Mouse (Mus musculus): ENCODE measurements at regions not wholly inside any gene's neighbourhood (a gene's known extent, or its start where the extent isn't known, plus 50 kb on each side); places are given as distances from the start of the nearest gene placed in this dataset.

- no peaks in the 10 kb centered on the region for H3K27me3 ChIP-seq
- ATAC-seq (ENCODE audit: insufficient number of reproducible peaks, insufficient read depth, low FRiP score, low TSS enrichment, low read depth): no peak
- H3K4me1 ChIP-seq (replicated peaks): no peaks in the 10 kb centered on the region
- no peaks in the 10 kb centered on the region for H3K9me3 ChIP-seq
- no peak overlapping the region for H3K4me3 ChIP-seq (replicated peaks)
- H3K9ac ChIP-seq (replicated peaks): no peak overlapping the region
- H3K27ac ChIP-seq: no peak overlapping the region
- H3K4me2 ChIP-seq: no peak overlapping the region
- H3K36me3 ChIP-seq: no peaks in the 10 kb centered on the region
Observed at GRCm38 (mm10) chr4:95233034-95233433, 181.0 kb upstream of the Jun start.

GRCm38 (mm10) chr4:95234030-95234555 is 182.1 kb upstream of the Jun start:
- WGBS: 79% methylated on average over 2 of the region's 2 CpGs
- Histone ChIP-seq H3K4me3 (replicated peaks) (no peak overlapping the region), H3K4me2 (no peak overlapping the region), H3K4me1 (replicated peaks) (no peaks in the 10 kb centered on the region), H3K9ac (replicated peaks) (no peak overlapping the region), H3K27me3 (no peaks in the 10 kb centered on the region), H3K9me3 (no peaks in the 10 kb centered on the region), H3K36me3 (no peaks in the 10 kb centered on the region), H3K27ac (no peak overlapping the region)
- ATAC-seq (ENCODE audit: insufficient number of reproducible peaks, insufficient read depth, low FRiP score, low TSS enrichment, low read depth): no peak

GRCm38 (mm10) chr4:95247977-95248376 is 196.0 kb upstream of the Jun start:
- no peak overlapping the region for H3K9ac ChIP-seq (replicated peaks)
- H3K27ac ChIP-seq: no peak overlapping the region
- no peak for ATAC-seq (ENCODE audit: insufficient number of reproducible peaks, insufficient read depth, low FRiP score, low TSS enrichment, low read depth)
- H3K9me3 ChIP-seq: no peaks in the 10 kb centered on the region
- H3K27me3 ChIP-seq: no peaks in the 10 kb centered on the region
- H3K4me1 ChIP-seq (replicated peaks): 0 out of 2 replicates have a peak, but pooled peaks cover 8% of the 10 kb centered on the region
- H3K36me3 ChIP-seq: no peaks in the 10 kb centered on the region
- 81% methylated on average over 1 of the region's 1 CpGs for WGBS
- H3K4me3 ChIP-seq (replicated peaks): no peak overlapping the region
- no peak overlapping the region for H3K4me2 ChIP-seq

DNA sequence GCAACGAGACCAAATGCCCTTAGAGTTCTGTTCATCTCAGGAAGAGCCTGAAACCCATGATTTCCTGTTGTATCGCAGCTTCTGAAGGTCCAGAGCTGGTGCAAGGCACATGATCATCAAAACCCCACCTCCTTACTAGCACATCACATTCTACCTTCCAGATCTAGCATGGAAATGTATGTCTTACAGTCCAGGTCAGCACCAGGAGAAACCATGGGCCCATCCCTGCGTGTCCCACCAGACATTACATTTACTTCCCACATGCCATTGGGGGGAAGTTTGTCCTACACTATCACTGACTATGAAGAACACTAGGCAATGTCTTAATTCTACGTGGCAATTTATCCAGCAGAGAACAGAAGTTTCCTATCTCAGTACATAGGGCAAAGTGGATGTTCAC is 197.0 kb upstream of the Jun start:
- Histone ChIP-seq H3K4me1 (replicated peaks) (0 out of 2 replicates have a peak, but pooled peaks cover 8% of the 10 kb centered on the region), H3K27ac (no peak overlapping the region), H3K9ac (replicated peaks) (no peak overlapping the region), H3K27me3 (no peaks in the 10 kb centered on the region), H3K4me3 (replicated peaks) (no peak overlapping the region), H3K9me3 (no peaks in the 10 kb centered on the region), H3K36me3 (no peaks in the 10 kb centered on the region), H3K4me2 (no peak overlapping the region)
- ATAC-seq (ENCODE audit: insufficient number of reproducible peaks, insufficient read depth, low FRiP score, low TSS enrichment, low read depth): no peak
- WGBS: 85% methylated on average over 4 of the region's 4 CpGs

DNA sequence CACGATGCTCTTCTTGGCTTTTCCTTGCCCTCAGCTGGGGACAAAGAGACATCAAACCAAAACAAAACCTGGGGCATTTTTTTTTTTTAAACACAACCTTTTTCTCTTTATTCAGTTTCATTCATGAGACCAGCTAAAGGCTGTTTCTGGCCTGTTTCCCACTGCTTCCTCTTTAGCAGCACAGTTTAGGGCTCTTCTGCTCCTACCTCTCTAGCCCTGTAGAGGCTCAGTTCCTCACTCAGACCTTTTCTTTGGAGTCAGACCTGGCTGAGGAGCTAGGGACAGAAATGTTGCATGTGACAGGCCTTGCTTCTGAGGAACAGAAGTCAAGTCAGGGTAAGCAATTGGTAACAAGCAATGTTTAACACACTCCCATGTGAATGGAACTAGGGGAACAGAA is 198.1 kb upstream of the Jun start:
- no peaks in the 10 kb centered on the region for H3K9me3 ChIP-seq
- H3K4me2 ChIP-seq: no peak overlapping the region
- no peak for ATAC-seq (ENCODE audit: insufficient number of reproducible peaks, insufficient read depth, low FRiP score, low TSS enrichment, low read depth)
- no peaks in the 10 kb centered on the region for H3K27me3 ChIP-seq
- WGBS: 76% methylated on average over 1 of the region's 1 CpGs
- H3K27ac ChIP-seq: no peak overlapping the region
- no peak overlapping the region for H3K4me3 ChIP-seq (replicated peaks)
- no peaks in the 10 kb centered on the region for H3K36me3 ChIP-seq
- H3K4me1 ChIP-seq (replicated peaks): 0 out of 2 replicates have a peak, but pooled peaks cover 8% of the 10 kb centered on the region
- H3K9ac ChIP-seq (replicated peaks): no peak overlapping the region

GRCm38 (mm10) chr4:95269766-95270165 is 217.7 kb upstream of the Jun start:
- Histone ChIP-seq H3K9ac (replicated peaks) (no peak overlapping the region), H3K27ac (no peak overlapping the region), H3K4me2 (no peak overlapping the region), H3K27me3 (no peaks in the 10 kb centered on the region), H3K36me3 (no peaks in the 10 kb centered on the region), H3K4me1 (replicated peaks) (no peaks in the 10 kb centered on the region), H3K4me3 (replicated peaks) (no peak overlapping the region), H3K9me3 (no peaks in the 10 kb centered on the region)
- no peak for ATAC-seq (ENCODE audit: insufficient number of reproducible peaks, insufficient read depth, low FRiP score, low TSS enrichment, low read depth)

- H3K27me3 ChIP-seq: no peaks in the 10 kb centered on the region
- no peaks in the 10 kb centered on the region for H3K36me3 ChIP-seq
- H3K9ac ChIP-seq (replicated peaks): no peak overlapping the region
- no peak for ATAC-seq (ENCODE audit: insufficient number of reproducible peaks, insufficient read depth, low FRiP score, low TSS enrichment, low read depth)
- no peak overlapping the region for H3K4me2 ChIP-seq
- H3K4me1 ChIP-seq (replicated peaks): no peaks in the 10 kb centered on the region
- 89% methylated on average over 1 of the region's 1 CpGs for WGBS
- no peaks in the 10 kb centered on the region for H3K9me3 ChIP-seq
- no peak overlapping the region for H3K27ac ChIP-seq
- no peak overlapping the region for H3K4me3 ChIP-seq (replicated peaks)
Observed at GRCm38 (mm10) chr4:95270389-95270788, 218.4 kb upstream of the Jun start.

GRCm38 (mm10) chr4:95276231-95276630 is 224.2 kb upstream of the Jun start:
- Histone ChIP-seq H3K9ac (replicated peaks) (no peak overlapping the region), H3K27me3 (no peaks in the 10 kb centered on the region), H3K9me3 (no peaks in the 10 kb centered on the region), H3K36me3 (no peaks in the 10 kb centered on the region), H3K4me1 (replicated peaks) (peaks cover 24% of the 10 kb centered on the region), H3K27ac (no peak overlapping the region), H3K4me3 (replicated peaks) (no peak overlapping the region), H3K4me2 (no peak overlapping the region)
- 65% methylated on average over 3 of the region's 3 CpGs for WGBS
- ATAC-seq (ENCODE audit: insufficient number of reproducible peaks, insufficient read depth, low FRiP score, low TSS enrichment, low read depth): no peak

GRCm38 (mm10) chr4:95277989-95278713 is 226.1 kb upstream of the Jun start:
- Histone ChIP-seq H3K4me2 (peak overlapping the region; percentile 47), H3K9me3 (no peaks in the 10 kb centered on the region), H3K27ac (peak overlapping the region; percentile 95), H3K9ac (replicated peaks) (0 out of 2 replicates have a peak overlapping the region, but pooled peaks have one; percentile 31), H3K36me3 (no peaks in the 10 kb centered on the region), H3K27me3 (no peaks in the 10 kb centered on the region), H3K4me3 (replicated peaks) (no peak overlapping the region), H3K4me1 (replicated peaks) (peaks cover 36% of the 10 kb centered on the region)
- ATAC-seq (ENCODE audit: insufficient number of reproducible peaks, insufficient read depth, low FRiP score, low TSS enrichment, low read depth): peak; percentile 50
- WGBS: 31% methylated on average over 11 of the region's 11 CpGs

- Histone ChIP-seq H3K36me3 (no peaks in the 10 kb centered on the region), H3K27ac (peak overlapping the region; percentile 95), H3K9me3 (no peaks in the 10 kb centered on the region), H3K4me3 (replicated peaks) (no peak overlapping the region), H3K9ac (replicated peaks) (0 out of 2 replicates have a peak overlapping the region, but pooled peaks have one; percentile 31), H3K4me1 (replicated peaks) (peaks cover 36% of the 10 kb centered on the region), H3K4me2 (peak overlapping the region; percentile 47), H3K27me3 (no peaks in the 10 kb centered on the region)
- peak; percentile 67 for ATAC-seq (ENCODE audit: insufficient number of reproducible peaks, insufficient read depth, low FRiP score, low TSS enrichment, low read depth)
- 4% methylated on average over 13 of the region's 13 CpGs for WGBS
Observed at GRCm38 (mm10) chr4:95278714-95279095, 226.7 kb upstream of the Jun start.

- peak overlapping the region; percentile 47 for H3K4me2 ChIP-seq
- no peak overlapping the region for H3K4me3 ChIP-seq (replicated peaks)
- no peaks in the 10 kb centered on the region for H3K27me3 ChIP-seq
- H3K36me3 ChIP-seq: no peaks in the 10 kb centered on the region
- H3K9ac ChIP-seq (replicated peaks): no peak overlapping the region
- WGBS: 38% methylated on average over 2 of the region's 2 CpGs
- 0 out of 2 replicates have a peak, but pooled peaks have one; percentile 37 for ATAC-seq (ENCODE audit: insufficient number of reproducible peaks, insufficient read depth, low FRiP score, low TSS enrichment, low read depth)
- H3K27ac ChIP-seq: peak overlapping the region; percentile 95
- no peaks in the 10 kb centered on the region for H3K9me3 ChIP-seq
- H3K4me1 ChIP-seq (replicated peaks): peaks cover 36% of the 10 kb centered on the region
Observed at GRCm38 (mm10) chr4:95279200-95279599, 227.2 kb upstream of the Jun start.

DNA sequence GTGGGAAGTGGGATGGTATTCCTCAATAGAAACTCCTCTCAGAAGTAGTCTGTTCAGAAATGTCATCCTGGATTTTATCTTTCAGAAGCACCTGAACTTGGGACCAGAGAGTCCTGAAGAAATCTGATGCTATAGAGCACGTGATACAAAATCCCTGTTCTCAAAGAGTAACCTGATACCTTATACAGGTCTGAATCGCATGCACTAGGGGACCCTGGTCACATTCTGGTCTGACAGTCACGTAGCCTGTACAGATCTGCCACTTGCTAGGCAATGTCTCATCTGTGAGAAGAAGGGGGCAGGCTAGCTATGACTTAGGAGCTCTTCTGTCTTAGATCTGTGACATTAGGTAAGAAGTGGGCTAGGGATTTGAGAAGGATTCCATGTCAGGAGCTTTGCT is 230.1 kb upstream of the Jun start:
- 11% methylated on average over 3 of the region's 3 CpGs for WGBS

More for the DNA sequence above, 230.1 kb upstream of the Jun start:
- H3K4me1 ChIP-seq (replicated peaks): peaks cover 36% of the 10 kb centered on the region
- no peaks in the 10 kb centered on the region for H3K36me3 ChIP-seq
- no peak overlapping the region for H3K4me2 ChIP-seq
- no peaks in the 10 kb centered on the region for H3K9me3 ChIP-seq
- ATAC-seq (ENCODE audit: insufficient number of reproducible peaks, insufficient read depth, low FRiP score, low TSS enrichment, low read depth): no peak
- no peak overlapping the region for H3K9ac ChIP-seq (replicated peaks)
- H3K27ac ChIP-seq: no peak overlapping the region
- H3K4me3 ChIP-seq (replicated peaks): no peak overlapping the region
- no peaks in the 10 kb centered on the region for H3K27me3 ChIP-seq

Data from limb, embryonic 12.5 days (tissue).